Mouse (Mus musculus) urinary bladder, postnatal 14 days (tissue): ENCODE measurements around the gene Sprtn.

Experiments used
- DNase-seq: peaks from one replicate; pipeline ENCODE4 v3.0.0; 2021; ENCODE audit warnings: low spot score

The Sprtn gene

DNA sequence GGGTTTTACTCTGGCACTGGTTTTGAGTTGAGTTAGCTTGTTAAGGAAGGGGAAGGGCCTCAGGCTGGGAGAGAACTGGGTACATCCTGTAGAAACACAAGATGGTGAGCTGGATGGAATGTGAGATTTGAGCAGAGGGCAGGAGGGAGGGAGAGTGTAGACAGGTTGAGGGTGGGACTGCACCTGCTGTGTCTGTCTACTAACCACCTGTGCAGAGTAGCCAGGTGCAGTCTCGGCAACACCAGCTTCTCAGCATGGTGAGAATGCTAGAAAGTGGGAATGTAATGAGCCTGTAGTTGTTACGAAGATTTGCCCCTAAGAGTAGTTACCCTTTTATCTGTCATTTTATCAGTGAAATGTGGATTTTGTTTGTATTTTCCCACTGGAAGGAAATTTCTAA, 7.8 kb downstream of the Sprtn start:
- no peak for DNase-seq

DNA sequence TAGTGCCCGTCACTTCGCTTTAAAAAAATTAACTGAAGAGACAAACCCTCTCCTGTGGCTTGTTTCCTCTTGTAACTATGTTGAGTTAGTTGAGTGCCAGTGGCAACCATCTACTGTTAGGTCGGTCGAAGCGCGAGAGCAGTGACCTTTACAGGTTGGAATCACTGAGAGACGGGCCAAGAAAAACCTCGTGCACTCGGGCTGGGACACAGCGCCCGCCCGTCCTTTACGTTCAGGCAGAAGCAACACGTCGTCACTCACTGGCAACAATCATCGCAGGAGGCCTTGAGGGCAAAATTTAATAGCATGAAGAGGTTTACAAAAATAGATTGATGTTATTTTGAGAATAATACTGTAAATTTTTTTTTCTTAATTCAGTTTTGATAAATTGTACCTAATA, 12.2 kb downstream of the Sprtn start:
- no peak for DNase-seq

- DNase-seq: no peak
Observed at GRCm38 (mm10) chr8:124910349-124910748, 12.7 kb downstream of the Sprtn start.

DNA sequence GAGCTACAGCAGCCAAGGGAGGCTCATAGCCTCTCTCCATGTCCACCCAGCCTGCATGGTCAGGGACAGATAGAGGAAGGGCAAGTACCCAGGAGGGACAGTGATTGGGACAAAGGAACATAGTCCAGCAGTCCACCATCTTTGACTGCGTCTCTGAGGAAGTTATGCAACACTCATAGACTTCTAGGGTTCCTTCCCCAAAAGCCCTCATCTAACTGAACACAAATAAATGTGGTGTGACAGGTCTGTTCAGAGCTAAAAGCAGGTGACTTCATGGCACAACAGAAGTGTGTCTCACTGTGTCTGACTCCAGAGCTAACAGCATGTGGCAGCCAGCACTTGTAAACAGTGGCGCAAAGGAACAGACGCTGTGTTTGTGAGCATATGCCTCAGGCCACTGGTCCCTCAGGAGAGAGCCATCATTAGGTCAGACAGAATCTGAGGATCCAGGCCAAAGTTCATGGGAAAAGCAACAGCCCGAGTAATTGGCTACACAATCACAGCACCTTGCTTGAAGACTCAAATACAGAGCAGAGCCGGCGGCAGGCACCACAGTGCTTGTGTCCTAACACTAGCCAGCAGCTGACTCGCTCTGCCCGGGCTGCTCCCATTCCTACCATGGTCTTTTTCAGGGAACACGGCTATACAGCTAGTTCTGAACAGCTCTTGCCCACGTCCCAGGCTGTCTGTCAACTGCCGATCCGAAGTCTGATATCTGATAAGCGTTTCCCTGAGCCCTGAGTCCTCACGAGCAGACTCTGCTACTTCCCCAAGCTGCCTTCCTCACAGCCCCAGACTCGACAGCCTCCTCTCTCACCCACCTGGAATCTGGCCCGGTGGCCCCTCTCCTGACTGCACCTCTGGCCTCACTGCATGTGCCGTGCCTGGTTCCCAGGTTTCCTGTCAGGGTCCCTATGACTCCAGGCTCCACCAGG, 14.5 kb downstream of the Sprtn start:
- no peak for DNase-seq

- DNase-seq: no peak
Observed at GRCm38 (mm10) chr8:124914061-124914460, 16.4 kb downstream of the Sprtn start.

DNA sequence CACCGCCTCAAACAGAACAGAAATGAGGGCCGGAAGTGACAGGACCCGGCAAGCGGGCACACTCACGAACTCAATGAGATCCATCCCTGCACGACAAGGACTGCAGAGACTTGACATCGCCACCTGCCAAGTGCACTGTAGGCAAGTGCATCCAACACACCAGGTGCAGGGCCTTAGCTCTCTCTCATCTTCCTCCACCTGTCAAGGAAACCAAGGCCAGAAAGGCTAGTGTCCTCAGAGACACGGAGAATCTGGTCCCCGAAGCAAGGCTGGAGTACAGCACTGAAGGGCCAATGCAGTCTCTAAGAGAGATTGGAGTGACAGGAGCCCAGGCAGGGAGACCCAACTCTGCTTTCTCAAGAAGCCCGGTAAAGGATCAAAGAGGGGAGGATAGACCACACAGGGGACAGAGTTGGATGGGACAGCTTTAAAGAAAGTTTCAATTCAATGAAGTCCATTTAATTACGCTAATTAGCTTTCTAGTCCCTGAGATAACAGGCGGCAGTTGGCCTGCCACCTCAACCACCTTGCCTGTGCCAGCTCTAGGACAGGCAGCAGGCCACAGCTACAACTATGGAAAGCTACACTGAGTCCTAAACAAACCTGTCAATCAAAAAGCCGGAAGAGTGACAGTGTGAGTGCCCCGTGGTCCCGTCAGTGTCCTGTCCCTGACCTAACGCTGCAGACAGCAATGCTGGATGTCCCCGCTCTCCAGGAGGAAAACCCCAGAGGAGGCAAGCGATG, 20.2 kb downstream of the Sprtn start:
- no peak for DNase-seq

- peak; percentile 33 for DNase-seq
Observed at GRCm38 (mm10) chr8:124921369-124922279, 23.9 kb downstream of the Sprtn start.

DNA sequence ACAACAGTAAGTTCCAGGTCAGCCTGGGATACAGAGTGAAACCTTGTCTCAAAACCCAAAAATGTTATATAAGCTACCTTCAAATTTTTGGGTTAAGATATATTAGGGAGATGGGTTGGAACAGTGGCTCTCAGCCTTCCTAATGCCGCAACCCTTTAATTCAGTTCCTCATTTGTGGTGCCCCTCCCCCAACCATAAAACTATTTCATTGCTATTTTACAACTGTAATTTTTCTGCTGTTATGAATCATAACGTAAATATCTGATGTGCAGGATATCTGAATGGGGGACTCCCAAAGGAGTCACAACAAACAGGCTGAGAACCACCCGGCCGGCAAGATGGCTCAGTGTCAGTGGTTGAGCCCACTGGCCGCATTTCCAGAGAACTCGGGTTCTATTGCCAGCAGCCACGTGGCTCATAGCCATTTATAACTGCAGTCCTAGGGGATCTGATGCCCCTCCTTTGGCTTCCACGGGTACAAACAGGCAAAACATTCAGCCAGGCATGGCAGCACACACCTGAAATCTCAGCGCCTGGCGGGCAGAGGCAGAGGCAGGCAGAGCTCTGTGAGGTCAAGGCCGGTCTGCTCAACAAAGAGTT, 24.9 kb downstream of the Sprtn start:
- peak; percentile 29 for DNase-seq

- no peak for DNase-seq
Observed at GRCm38 (mm10) chr8:124923971-124924652, 26.4 kb downstream of the Sprtn start.

GRCm38 (mm10) chr8:124925544-124926266, 28.0 kb downstream of the Sprtn start:
- DNase-seq: no peak

- DNase-seq: peak; percentile 79
Observed at GRCm38 (mm10) chr8:124926351-124926771, 28.7 kb downstream of the Sprtn start.

DNA sequence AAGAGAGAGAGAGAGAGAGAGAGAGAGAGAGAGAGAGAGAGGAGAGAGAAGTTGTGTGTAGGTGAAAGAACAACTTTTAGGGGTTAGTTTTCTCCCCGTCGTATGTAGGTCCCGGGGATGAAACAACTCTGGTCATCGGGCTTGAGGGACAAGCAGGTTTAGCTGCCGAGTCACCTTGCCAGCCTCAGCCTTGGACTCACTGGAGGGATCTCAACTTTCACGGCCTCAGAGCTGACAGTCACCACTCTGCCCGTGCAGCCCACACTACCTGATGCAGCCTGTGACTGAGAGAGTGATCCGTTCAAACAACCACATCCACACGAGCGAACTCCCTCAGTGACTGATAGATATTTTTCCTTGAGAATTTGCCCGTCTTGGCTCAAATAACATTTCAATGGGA, 31.3 kb downstream of the Sprtn start:
- DNase-seq: no peak

GRCm38 (mm10) chr8:124930086-124930485, 32.4 kb downstream of the Sprtn start:
- no peak for DNase-seq

DNA sequence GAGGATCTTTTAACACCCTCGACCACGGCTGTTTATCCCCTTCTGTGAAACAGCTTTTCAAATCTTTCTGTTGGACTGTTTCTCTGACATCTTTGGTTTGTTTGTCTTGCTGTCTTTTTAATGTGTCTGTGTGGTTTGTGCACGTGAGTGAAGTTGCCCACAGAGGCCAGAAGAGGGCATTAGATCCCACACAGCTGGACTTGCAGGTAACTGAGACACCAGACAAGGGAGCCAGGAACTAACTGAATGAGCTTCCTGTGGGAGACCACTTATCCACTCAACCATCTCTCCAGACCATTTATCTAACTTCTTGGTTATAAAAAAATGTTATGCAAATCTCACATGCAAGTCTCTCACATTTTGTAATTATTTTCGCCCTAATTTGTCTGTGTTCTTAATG, 33.0 kb downstream of the Sprtn start:
- DNase-seq: no peak

GRCm38 (mm10) chr8:124932435-124932834, 34.7 kb downstream of the Sprtn start:
- DNase-seq: no peak

GRCm38 (mm10) chr8:124935116-124935515, 37.4 kb downstream of the Sprtn start:
- no peak for DNase-seq

GRCm38 (mm10) chr8:124936699-124937098, 39.0 kb downstream of the Sprtn start:
- no peak for DNase-seq

DNA sequence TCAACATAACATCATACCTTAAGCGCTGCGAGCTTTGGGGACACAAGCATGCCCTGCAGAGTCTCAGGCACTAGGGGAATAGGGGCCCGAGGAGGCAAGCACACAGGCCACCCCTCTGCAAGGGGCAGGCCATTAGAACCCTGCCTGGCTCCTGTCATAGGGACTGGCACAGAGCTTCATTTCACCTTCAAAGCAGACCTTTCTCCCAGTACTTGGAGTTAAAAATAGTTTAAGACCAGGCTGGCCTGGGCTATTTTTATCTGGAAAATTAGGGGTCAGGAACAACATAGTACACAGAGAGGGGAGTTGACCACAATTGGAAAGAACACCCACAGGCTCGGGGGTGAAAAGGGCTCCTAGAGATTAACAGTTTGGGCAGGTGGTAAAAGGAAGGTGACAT, 39.6 kb downstream of the Sprtn start:
- DNase-seq: no peak

DNA sequence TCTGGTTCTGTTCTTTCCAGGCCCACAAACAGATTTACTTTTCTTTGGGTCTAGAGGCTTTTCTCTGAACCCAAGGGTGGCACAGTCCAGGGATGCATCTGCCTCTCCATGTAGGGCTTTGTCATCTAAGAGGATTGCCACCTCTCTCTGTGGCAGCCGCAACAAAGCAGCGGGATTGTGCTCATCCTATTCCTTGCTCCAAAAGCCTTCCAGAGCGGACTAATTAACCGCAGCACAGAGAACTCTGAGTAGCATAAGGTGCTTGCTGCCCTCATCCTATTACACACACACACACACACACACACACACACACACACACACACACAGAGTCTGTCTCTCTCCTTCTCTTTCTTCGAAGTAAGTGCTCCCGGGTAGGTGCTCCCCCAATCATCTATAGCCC, 46.1 kb downstream of the Sprtn start:
- DNase-seq: no peak

GRCm38 (mm10) chr8:124944406-124944805, 46.7 kb downstream of the Sprtn start:
- DNase-seq: no peak
